ENCODE assay signal across 9 mouse cellular contexts in genomic region chr1:22805726-22806625, GRCm38 (mm10). TPM values are rescaled to one million over a fixed set of nuclear protein-coding genes. Genes with fewer than 3 reads are reported as not detected.
DNase-seq lines count a peak whose midpoint lies in the region; ATAC-seq and TF ChIP-seq lines count a peak whose summit lies in the region.
"Had no signal": no experiment of that assay in that cellular context is flagged by ENCODE, and none has a peak within 500 bp of the region (broad histone marks: within the 10 kb centered on the region; RNA-seq: fewer than 3 reads in every experiment).

TSS of gene Rims1 (minus strand) at chr1:22805994.

- no peaks in the 10 kb centered on the region; the same call in 1 of the 2 replicates for H3K27me3 ChIP-seq in intestine, embryonic 16.5 days (replicated peaks; ENCODE audit: control insufficient read depth, insufficient read depth, low read length)
- H3K27me3 ChIP-seq in limb, embryonic 14.5 days (ENCODE audit: control insufficient read depth, insufficient read depth, low read length): peaks cover 10% of the 10 kb centered on the region; the same call in 1 of the 2 replicates
- no peaks in the 10 kb centered on the region for H3K27me3 ChIP-seq in midbrain, embryonic 16.5 days (ENCODE audit: control insufficient read depth, insufficient read depth, low read depth, low read length)
- H3K27me3 ChIP-seq: CH12.LX had no signal

- H3K36me3 ChIP-seq in intestine, embryonic 16.5 days (ENCODE audit: control insufficient read depth, insufficient read depth, low read length): no peaks in the 10 kb centered on the region
- H3K36me3 ChIP-seq in limb, embryonic 14.5 days (ENCODE audit: control insufficient read depth, insufficient read depth, low read length): no peaks in the 10 kb centered on the region
- no peaks in the 10 kb centered on the region for H3K36me3 ChIP-seq in midbrain, embryonic 16.5 days (ENCODE audit: control insufficient read depth, insufficient read depth, low read length)

- no peak for TF ChIP-seq CTCF in cortical plate, adult 2 months (IDR thresholded peaks at IDR 0.05; ENCODE audit: extremely low read depth, insufficient read depth, low read length)

- H3K4me1 ChIP-seq in cortical plate, adult 2 months (ENCODE audit: control insufficient read depth, insufficient read depth, low read length): no peaks in the 10 kb centered on the region
- H3K4me1 ChIP-seq in intestine, embryonic 16.5 days (ENCODE audit: control insufficient read depth, insufficient read depth, low read length): peaks cover 4% of the 10 kb centered on the region; the same call in 1 of the 2 replicates
- H3K4me1 ChIP-seq in limb, embryonic 14.5 days (ENCODE audit: control insufficient read depth, insufficient read depth, low read length): peaks cover 3% of the 10 kb centered on the region; the same call in 1 of the 2 replicates
- peaks cover 21% of the 10 kb centered on the region for H3K4me1 ChIP-seq in midbrain, embryonic 16.5 days (ENCODE audit: control insufficient read depth, insufficient read depth, low read length)

- peak within 1 kb of the TSS; percentile 78 for H3K9ac ChIP-seq in intestine, embryonic 16.5 days (ENCODE audit: low read depth, low read length)
- peak within 1 kb of the TSS; percentile 82 for H3K9ac ChIP-seq in limb, embryonic 14.5 days (ENCODE audit: low read depth, low read length, severe bottlenecking)
- peak within 1 kb of the TSS; percentile 96 for H3K9ac ChIP-seq in midbrain, embryonic 16.5 days (ENCODE audit: low read depth, low read length)

- ATAC-seq in intestine, embryonic 16.5 days: peak; percentile 94
- peak; percentile 89 for ATAC-seq in limb, embryonic 14.5 days (ENCODE audit: low FRiP score, low read depth)
- ATAC-seq in midbrain, embryonic 16.5 days: peak; percentile 94

- no peaks in the 10 kb centered on the region for H3K9me3 ChIP-seq in intestine, embryonic 16.5 days (ENCODE audit: control insufficient read depth, low read length)
- no peaks in the 10 kb centered on the region for H3K9me3 ChIP-seq in limb, embryonic 14.5 days (ENCODE audit: control insufficient read depth, low read length)
- H3K9me3 ChIP-seq in midbrain, embryonic 16.5 days (replicated peaks; ENCODE audit: control insufficient read depth, low read length, poor library complexity, severe bottlenecking): no peaks in the 10 kb centered on the region

- peak within 1 kb of the TSS; percentile 99 for H3K4me3 ChIP-seq in cortical plate, adult 2 months (ENCODE audit: insufficient read depth, low read length)
- peak within 1 kb of the TSS; percentile 71 for H3K4me3 ChIP-seq in intestine, embryonic 16.5 days (ENCODE audit: low read length)
- H3K4me3 ChIP-seq in limb, embryonic 14.5 days (replicated peaks; ENCODE audit: low read length): peak within 1 kb of the TSS; percentile 66
- peak within 1 kb of the TSS; percentile 88 for H3K4me3 ChIP-seq in midbrain, embryonic 16.5 days (ENCODE audit: low read depth, low read length)

- peak; percentile 71 for DNase-seq in layer of hippocampus, adult 11-12 months (ENCODE audit: low spot score)
- no peak for DNase-seq in layer of hippocampus, adult 9-10 months (ENCODE audit: low spot score)
- peak; percentile 43 for DNase-seq in gastrocnemius, postnatal 10 days
- peak; percentile 25 for DNase-seq in limb, embryonic 14.5 days (ENCODE audit: low spot score)
- DNase-seq in telencephalon, adult 2 months (ENCODE audit: low read depth, low spot score): peak; percentile 59

- peak within 1 kb of the TSS; percentile 89 for H3K27ac ChIP-seq in cortical plate, adult 2 months (ENCODE audit: insufficient read depth, low read length)
- no peak within 1 kb of the TSS for H3K27ac ChIP-seq in intestine, embryonic 16.5 days (ENCODE audit: low read length)
- H3K27ac ChIP-seq in limb, embryonic 14.5 days (replicated peaks; ENCODE audit: low read depth, low read length): no peak within 1 kb of the TSS
- H3K27ac ChIP-seq in midbrain, embryonic 16.5 days (ENCODE audit: low read length): peak within 1 kb of the TSS; percentile 95

- TF ChIP-seq POLR2A in cortical plate, adult 2 months (IDR thresholded peaks at IDR 0.05; ENCODE audit: extremely low read depth, insufficient read depth, low read length): peak; percentile 52; the same call in 1 of the 2 replicates
- TF ChIP-seq POLR2A in limb, embryonic 14.5 days (IDR thresholded peaks at IDR 0.05; ENCODE audit: borderline replicate concordance, extremely low read depth, insufficient read depth, insufficient read length): no peak

- H3K4me2 ChIP-seq in intestine, embryonic 16.5 days (ENCODE audit: low read depth, low read length): peak within 1 kb of the TSS; percentile 96
- peak within 1 kb of the TSS; percentile 93 for H3K4me2 ChIP-seq in limb, embryonic 14.5 days (replicated peaks; ENCODE audit: low read depth, low read length, severe bottlenecking)
- peak within 1 kb of the TSS; percentile 55 for H3K4me2 ChIP-seq in midbrain, embryonic 16.5 days (ENCODE audit: low read length)

- 1% methylated on average over 55 of the region's 76 CpGs for WGBS in intestine, embryonic 16.5 days
- WGBS in limb, embryonic 14.5 days: 2% methylated on average over 37 of the region's 76 CpGs
- WGBS in midbrain, embryonic 16.5 days: 1% methylated on average over 61 of the region's 76 CpGs

RNA-seq across cellular contexts. Expression of gene Rims1, which starts in this region (rescaled TPM):
- polyA plus RNA-seq in cortical plate, adult 2 months (2012; rRNA removed): 181 and 191 TPM in 2 replicates
- total RNA-seq in gastrocnemius, postnatal 10 days (2021): under 1 TPM; 0.70 to 0.81 TPM
- polyA plus RNA-seq in intestine, embryonic 16.5 days (2015; fragmentation: Nextera tagmentation; extraction: Ambion mirVana): 7.5 and 8.3 TPM in 2 replicates
- polyA plus RNA-seq in limb, embryonic 14.5 days (2012; rRNA removed): 1.4 TPM in 2 replicates
- 1.5 and 1.8 TPM in 2 replicates for polyA plus RNA-seq in limb, embryonic 14.5 days (2014; fragmentation: Nextera tagmentation; extraction: Ambion mirVana)
- 18.4 and 19.7 TPM in 2 replicates for polyA plus RNA-seq in midbrain, embryonic 16.5 days (2015; fragmentation: Nextera tagmentation; extraction: Ambion mirVana)
- total RNA-seq: CH12.LX had no signal

Comparison
In these comparisons a context has a peak if more than half of its experiments do, and no peak if none do; other contexts are left out.
1. Peak in DNase-seq in gastrocnemius, postnatal 10 days; RNA of the gene not detected or under 1 TPM.
2. H3K27ac ChIP-seq: peak in cortical plate, adult 2 months (single experiment) and midbrain, embryonic 16.5 days (single experiment); none in intestine, embryonic 16.5 days (single experiment) and limb, embryonic 14.5 days (single experiment).
3. Peak in every context shown above with its lines, with median percentiles within 50 percentile points of each other: H3K4me3 ChIP-seq, ATAC-seq, H3K4me2 ChIP-seq and H3K9ac ChIP-seq.